Mouse (Mus musculus): ENCODE measurements at regions not wholly inside any gene's neighbourhood (a gene's known extent, or its start where the extent isn't known, plus 50 kb on each side); places are given as distances from the start of the nearest gene placed in this dataset.
"Not testable (repeated sequence)": the region's sequence is repeated elsewhere in the genome, so short reads cannot be mapped to it uniquely, and the experiment has no call there.

DNA sequence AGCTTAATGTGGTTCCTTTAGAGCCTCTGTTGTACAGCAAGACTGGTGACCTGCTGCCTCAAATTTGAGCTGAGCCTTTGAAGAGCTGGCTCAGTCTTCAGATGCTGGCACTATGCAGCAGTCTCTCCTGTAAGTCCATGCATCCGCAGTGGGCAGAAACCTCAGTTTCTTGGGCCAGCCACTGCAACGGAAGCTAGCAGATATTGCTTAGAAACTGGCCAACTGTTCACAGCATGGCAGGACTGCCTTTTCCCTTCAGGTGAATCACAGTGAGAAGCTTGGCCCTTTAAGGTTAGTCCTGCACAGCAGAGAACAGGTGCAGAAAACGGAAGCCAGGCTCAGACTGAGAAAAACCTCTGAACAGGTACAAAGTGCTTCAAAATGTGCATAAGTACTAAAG lies 1976.8 kb upstream of the G6pd2 start:
- Histone ChIP-seq H3K27ac (replicated peaks) (no peak overlapping the region), H3K9me3 (no peaks in the 10 kb centered on the region), H3K4me3 (no peak overlapping the region), H3K4me1 (no peaks in the 10 kb centered on the region), H3K36me3 (replicated peaks) (no peaks in the 10 kb centered on the region), H3K27me3 (replicated peaks; ENCODE audit: low read depth, poor library complexity, severe bottlenecking) (no peaks in the 10 kb centered on the region)
- no peak for DNase-seq (ENCODE audit: low spot score)
- WGBS, result 84% methylated on average over 3 of the region's 3 CpGs

DNA sequence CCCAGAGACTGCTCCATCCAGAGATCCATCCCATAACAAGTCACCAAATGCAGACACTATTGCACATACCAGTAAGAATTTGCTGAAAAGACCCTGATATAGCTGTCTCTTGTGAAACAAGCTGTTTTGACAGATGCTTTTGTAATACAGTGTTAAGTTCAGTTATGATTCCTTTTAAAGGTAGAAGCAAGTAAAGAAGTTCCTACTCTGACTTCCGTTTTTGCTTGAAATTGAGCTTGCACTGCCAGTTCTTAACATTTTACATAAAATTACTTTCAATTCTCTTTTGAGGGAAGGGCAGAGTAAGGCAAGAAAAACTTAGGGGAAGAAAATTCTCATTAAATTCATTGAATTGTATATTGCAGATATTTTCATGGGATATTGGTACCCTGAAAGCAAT lies 1962.9 kb upstream of the G6pd2 start:
- WGBS, result 82% methylated on average over 1 of the region's 1 CpGs
- Histone ChIP-seq H3K27ac (replicated peaks) (no peak overlapping the region), H3K4me1 (no peaks in the 10 kb centered on the region), H3K9me3 (no peaks in the 10 kb centered on the region), H3K27me3 (replicated peaks; ENCODE audit: low read depth, poor library complexity, severe bottlenecking) (no peaks in the 10 kb centered on the region), H3K4me3 (no peak overlapping the region), H3K36me3 (replicated peaks) (no peaks in the 10 kb centered on the region)
- no peak for DNase-seq (ENCODE audit: low spot score)

DNA sequence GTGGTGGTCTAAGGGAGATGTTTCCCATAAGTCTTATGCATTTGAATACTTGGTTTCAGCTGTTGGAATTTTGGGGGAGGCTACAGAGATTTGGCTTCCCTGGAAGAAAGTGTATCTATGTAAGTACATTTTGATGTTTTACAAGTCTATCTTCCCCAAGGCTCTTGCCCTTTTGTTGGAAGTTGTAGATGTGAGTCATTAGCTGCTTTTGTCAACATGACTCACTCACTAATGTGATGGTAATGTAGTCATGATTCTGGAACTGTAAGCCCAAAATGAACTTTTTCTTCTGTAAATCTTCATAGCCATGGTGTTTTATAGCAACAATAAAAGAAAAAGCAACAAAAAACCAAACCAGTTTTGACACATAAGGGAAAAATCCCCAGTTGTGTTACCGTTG lies 1961.0 kb upstream of the G6pd2 start:
- Histone ChIP-seq H3K27ac (replicated peaks) (no peak overlapping the region), H3K4me3 (no peak overlapping the region), H3K9me3 (no peaks in the 10 kb centered on the region), H3K4me1 (no peaks in the 10 kb centered on the region), H3K36me3 (replicated peaks) (no peaks in the 10 kb centered on the region), H3K27me3 (replicated peaks; ENCODE audit: low read depth, poor library complexity, severe bottlenecking) (no peaks in the 10 kb centered on the region)
- no peak for DNase-seq (ENCODE audit: low spot score)
- WGBS, result 89% methylated on average over 1 of the region's 1 CpGs

DNA sequence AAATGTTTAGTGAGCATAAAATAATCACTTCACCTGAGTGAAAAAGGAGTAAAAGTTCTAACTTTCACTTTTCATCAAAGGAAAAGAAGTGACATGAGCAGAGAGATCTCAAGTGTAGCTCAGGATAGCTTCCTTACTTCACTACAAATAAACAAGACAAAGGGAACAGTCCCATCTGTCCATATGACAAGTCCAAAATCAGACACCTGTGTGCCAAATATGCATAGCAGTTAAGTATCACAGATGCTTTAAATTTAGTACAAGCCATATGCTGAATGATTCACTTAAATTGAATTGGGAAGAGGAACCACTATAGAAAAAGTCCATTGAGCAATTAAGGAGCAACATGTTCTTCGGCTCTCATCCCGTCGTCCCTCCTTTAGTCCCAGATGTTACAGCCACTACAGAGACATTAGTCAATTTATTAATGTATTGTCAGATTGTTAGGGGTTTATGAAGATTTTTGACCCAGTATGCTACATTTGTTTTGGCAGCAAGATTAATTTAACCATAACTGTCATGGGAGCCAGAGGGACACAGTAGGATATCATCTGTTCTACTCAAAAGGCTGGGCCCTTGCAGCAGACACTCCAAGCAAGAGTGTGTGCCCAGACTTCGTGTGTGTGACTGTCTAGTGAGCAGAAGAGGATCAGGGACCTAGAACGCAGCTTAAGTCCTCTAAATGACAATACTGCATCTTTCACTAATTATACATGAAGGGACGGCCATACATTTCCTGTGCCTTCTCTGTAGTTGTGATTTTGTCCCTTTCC lies 1914.5 kb upstream of the G6pd2 start:
- no peaks in the 10 kb centered on the region for H3K27me3 ChIP-seq (replicated peaks; ENCODE audit: low read depth, poor library complexity, severe bottlenecking)
- no peak for DNase-seq (ENCODE audit: low spot score)
- WGBS, result 85% methylated on average over 6 of the region's 6 CpGs
- no peaks in the 10 kb centered on the region for H3K9me3 ChIP-seq
- no peaks in the 10 kb centered on the region for H3K4me1 ChIP-seq
- no peaks in the 10 kb centered on the region for H3K36me3 ChIP-seq (replicated peaks)
- no peak overlapping the region for H3K4me3 ChIP-seq
- H3K27ac ChIP-seq (replicated peaks), result no peak overlapping the region

DNA sequence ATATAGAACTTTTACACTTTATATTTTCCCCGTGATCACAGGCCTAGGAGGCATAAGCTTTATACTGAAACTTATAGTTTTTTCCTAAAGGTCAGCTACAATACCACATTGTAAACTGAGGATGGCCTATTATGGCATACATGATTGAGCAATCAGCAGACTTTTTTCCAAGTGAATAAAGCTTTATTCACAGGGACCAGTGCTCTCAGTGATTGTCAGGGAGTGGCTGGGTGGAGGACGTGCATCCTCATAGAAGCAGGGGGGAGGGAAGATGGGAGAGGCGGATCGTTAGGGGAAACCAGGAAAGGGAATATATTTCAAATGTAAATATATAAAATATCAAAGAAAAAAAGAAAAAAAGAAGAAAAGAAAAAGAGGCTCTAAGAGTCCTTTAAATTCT lies 1886.7 kb upstream of the G6pd2 start:
- Histone ChIP-seq H3K27me3 (replicated peaks; ENCODE audit: low read depth, poor library complexity, severe bottlenecking) (no peaks in the 10 kb centered on the region), H3K4me1 (no peaks in the 10 kb centered on the region), H3K9me3 (no peaks in the 10 kb centered on the region), H3K4me3 (no peak overlapping the region), H3K36me3 (replicated peaks) (no peaks in the 10 kb centered on the region), H3K27ac (replicated peaks) (no peak overlapping the region)
- DNase-seq (ENCODE audit: low spot score), result no peak
- WGBS, result 68% methylated on average over 4 of the region's 4 CpGs

DNA sequence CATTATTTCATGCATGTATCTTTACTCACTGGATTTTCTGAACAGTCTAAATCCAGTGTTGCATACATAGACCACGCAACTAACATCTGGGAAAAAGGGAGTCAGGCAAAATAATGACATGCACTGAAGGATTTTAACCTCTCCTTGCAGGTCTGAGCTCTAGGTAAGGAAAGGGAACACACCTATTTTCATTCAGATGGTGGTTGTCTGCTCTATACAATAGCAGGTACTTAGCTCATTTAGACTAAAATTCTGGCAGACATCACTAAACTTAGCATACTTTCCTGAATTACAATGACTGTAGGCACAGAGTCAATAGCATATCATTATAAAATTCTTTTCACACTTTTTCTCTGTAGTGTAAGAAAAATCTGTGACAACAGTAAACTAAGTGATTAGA lies 1867.8 kb upstream of the G6pd2 start:
- H3K27ac ChIP-seq (replicated peaks), result no peak overlapping the region
- no peaks in the 10 kb centered on the region for H3K36me3 ChIP-seq (replicated peaks)
- H3K4me3 ChIP-seq, result no peak overlapping the region
- H3K27me3 ChIP-seq (replicated peaks; ENCODE audit: low read depth, poor library complexity, severe bottlenecking), result no peaks in the 10 kb centered on the region
- 81% methylated on average over 1 of the region's 1 CpGs for WGBS
- no peaks in the 10 kb centered on the region for H3K4me1 ChIP-seq
- no peak for DNase-seq (ENCODE audit: low spot score)
- H3K9me3 ChIP-seq, result no peaks in the 10 kb centered on the region

DNA sequence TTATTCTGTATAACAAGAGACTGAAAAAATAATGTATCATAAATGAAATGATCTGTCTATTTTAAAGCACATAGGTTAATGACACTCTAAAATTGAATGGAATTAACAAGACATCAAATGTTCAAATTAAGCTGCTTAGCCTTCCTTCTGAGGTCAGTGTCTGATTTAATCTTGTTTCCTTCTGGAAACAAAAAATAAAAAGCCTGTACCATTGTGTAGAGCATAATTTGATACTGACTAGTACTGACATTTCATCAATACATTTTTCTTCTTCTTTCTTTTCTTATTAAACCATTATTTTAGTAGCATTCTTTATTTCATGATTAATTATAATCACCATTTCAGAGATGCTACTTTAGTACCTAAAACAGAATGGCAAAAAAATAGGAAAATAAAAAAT lies 1862.9 kb upstream of the G6pd2 start:
- Histone ChIP-seq H3K27me3 (replicated peaks; ENCODE audit: low read depth, poor library complexity, severe bottlenecking) (no peaks in the 10 kb centered on the region), H3K27ac (replicated peaks) (no peak overlapping the region), H3K4me3 (no peak overlapping the region), H3K9me3 (no peaks in the 10 kb centered on the region), H3K36me3 (replicated peaks) (no peaks in the 10 kb centered on the region), H3K4me1 (no peaks in the 10 kb centered on the region)
- DNase-seq (ENCODE audit: low spot score), result no peak

DNA sequence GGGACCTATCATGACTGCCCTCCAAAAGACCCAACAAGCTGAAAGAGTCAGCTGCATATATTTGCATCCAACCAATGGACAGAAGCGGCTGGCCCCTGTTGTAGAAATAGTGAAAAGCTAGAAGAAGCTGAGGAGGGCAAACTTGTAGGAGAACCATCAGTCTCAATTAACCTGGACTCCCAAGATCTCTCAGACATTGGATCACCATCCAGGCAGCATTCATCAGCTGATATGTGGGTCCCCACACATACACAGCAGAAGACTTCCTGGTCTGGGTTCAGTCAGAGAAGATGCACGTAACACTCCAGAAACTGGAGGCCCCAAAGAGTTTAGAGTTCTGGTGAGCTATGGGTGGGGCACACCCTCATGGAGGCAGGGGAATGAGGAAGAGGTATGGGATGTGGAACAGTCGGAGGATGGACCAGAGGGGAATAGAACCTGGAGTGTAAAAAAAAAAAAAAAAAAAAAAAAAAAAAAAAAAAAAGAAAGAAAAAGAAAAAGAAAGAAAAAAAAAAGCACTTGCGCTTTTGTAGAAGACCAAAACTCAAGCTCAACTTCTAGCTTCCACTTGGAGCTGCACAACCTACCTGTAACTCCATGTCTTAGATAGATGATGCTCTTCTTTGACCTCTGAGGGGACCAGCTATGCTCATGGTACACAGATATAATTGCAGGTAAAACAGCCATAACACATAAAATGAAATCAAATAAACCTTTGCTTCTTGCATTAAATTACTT lies 1860.6 kb upstream of the G6pd2 start:
- no peaks in the 10 kb centered on the region for H3K27me3 ChIP-seq (replicated peaks; ENCODE audit: low read depth, poor library complexity, severe bottlenecking)
- no peak overlapping the region for H3K4me3 ChIP-seq
- no peaks in the 10 kb centered on the region for H3K36me3 ChIP-seq (replicated peaks)
- H3K4me1 ChIP-seq, result no peaks in the 10 kb centered on the region
- H3K9me3 ChIP-seq, result no peaks in the 10 kb centered on the region
- WGBS, result 91% methylated on average over 4 of the region's 4 CpGs
- H3K27ac ChIP-seq (replicated peaks), result no peak overlapping the region
- no peak for DNase-seq (ENCODE audit: low spot score)

DNA sequence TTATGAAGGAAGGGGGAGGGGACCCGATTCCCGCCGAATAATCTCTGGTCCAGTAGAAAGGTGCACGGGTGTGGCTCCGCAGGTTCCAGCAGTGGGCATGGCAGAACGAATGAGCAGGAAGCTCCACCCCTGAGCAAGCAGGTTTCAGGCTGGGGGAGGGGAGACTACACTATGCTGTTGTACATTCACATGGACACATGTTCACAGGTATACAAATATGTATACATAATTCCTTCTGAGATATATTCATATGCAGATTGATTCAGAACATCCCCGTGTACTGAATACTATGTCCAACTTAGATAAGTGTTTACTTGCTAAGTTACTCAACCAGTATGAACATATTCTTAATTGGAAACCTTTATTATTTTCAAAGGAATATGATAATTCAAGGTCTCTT lies 1852.4 kb upstream of the G6pd2 start:
- not testable (repeated sequence) for DNase-seq (ENCODE audit: low spot score); H3K9me3 ChIP-seq; H3K27ac ChIP-seq (replicated peaks); H3K4me3 ChIP-seq; H3K27me3 ChIP-seq (replicated peaks; ENCODE audit: low read depth, poor library complexity, severe bottlenecking); H3K4me1 ChIP-seq; H3K36me3 ChIP-seq (replicated peaks)
- 92% methylated on average over 7 of the region's 7 CpGs for WGBS

DNA sequence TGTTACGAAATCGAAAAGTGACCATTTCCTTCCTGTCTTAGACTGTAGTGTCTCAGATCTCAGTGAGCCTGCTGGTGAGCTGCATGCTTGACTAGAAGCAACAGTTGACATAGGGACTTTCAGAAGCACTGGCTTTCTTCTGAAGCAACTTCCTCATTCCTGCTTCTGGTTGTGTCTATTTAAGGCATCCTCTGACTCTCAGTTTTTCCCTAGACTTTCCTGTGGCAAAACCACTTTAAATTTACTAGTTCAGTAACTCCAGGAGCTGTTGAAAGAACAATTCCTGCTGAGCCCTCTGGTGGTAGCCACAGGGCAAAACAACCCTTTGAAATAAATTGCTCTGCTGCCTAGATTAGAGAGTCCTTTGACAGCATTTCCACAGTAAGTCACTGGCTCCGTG lies 1811.9 kb upstream of the G6pd2 start:
- no peaks in the 10 kb centered on the region for H3K36me3 ChIP-seq (replicated peaks)
- peak; percentile 17 for DNase-seq (ENCODE audit: low spot score)
- WGBS, result 73% methylated on average over 3 of the region's 3 CpGs
- H3K4me1 ChIP-seq, result no peaks in the 10 kb centered on the region
- no peaks in the 10 kb centered on the region for H3K27me3 ChIP-seq (replicated peaks; ENCODE audit: low read depth, poor library complexity, severe bottlenecking)
- no peak overlapping the region for H3K27ac ChIP-seq (replicated peaks)
- H3K9me3 ChIP-seq, result no peaks in the 10 kb centered on the region
- H3K4me3 ChIP-seq, result no peak overlapping the region

DNA sequence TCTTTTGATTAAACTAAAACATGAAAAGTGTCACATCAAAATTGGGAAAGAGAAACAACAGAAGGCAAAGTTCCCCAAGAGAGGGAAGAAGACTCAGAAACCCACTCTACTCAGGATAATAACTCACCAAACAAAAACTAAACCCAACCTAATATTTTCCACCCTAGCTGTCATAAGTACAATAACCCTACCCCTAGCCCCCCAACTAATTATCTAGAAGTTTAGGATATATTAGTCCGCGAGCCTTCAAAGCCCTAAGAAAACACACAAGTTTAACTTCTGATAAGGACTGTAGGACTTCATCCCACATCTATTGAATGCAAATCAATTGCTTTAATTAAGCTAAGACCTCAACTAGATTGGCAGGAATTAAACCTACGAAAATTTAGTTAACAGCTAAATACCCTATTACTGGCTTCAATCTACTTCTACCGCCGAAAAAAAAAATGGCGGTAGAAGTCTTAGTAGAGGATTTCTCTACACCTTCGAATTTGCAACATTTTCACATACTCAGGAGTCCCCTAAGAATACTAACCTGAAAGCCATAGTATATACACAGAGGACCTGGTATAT lies 1765.9 kb upstream of the G6pd2 start:
- not testable (repeated sequence) for H3K36me3 ChIP-seq (replicated peaks); H3K4me1 ChIP-seq; H3K4me3 ChIP-seq; H3K27ac ChIP-seq (replicated peaks); DNase-seq (ENCODE audit: low spot score); H3K9me3 ChIP-seq; H3K27me3 ChIP-seq (replicated peaks; ENCODE audit: low read depth, poor library complexity, severe bottlenecking)
- 93% methylated on average over 6 of the region's 7 CpGs for WGBS

DNA sequence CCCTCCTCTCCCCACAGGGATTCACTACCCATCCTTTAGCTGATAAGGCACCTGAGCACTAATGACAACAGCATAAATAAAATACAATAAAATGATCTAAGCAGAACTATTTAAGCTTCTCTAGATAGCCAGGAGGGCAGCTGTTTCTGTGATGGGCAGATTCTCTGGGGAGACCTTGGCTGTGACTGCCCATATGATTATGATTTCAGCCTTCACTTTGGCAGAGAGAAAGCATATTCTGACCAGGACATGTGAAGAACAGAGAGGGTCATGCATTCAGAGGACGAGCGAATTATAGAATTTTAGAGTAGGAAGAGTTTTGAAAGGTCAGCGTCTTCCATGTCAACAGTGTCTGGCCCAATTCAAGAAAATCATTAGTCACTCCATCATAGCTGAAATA lies 1759.6 kb upstream of the G6pd2 start:
- Histone ChIP-seq H3K36me3 (replicated peaks) (no peaks in the 10 kb centered on the region), H3K4me1 (no peaks in the 10 kb centered on the region), H3K27ac (replicated peaks) (no peak overlapping the region), H3K9me3 (no peaks in the 10 kb centered on the region), H3K4me3 (no peak overlapping the region), H3K27me3 (replicated peaks; ENCODE audit: low read depth, poor library complexity, severe bottlenecking) (no peaks in the 10 kb centered on the region)
- DNase-seq (ENCODE audit: low spot score), result no peak
- 86% methylated on average over 3 of the region's 3 CpGs for WGBS

DNA sequence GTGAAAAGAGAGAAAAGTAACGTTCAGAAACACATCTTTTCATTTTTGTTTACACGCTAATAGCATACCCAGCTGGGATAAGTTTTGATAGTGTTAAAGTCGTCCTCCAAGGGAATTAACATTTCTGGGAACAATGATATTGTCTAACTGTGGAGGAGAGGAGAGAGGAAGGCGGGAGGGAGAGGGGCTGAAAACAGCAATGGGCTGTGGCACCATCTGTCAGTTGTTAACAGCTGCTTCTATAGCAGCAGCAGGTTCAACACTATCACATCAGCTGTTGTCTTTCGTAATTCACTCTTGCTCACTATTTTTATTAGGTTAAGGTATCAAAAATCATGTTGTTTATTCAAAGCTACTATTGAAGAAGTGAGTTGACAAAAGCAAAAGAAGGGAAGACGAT lies 1747.4 kb upstream of the G6pd2 start:
- DNase-seq (ENCODE audit: low spot score), result no peak
- Histone ChIP-seq H3K27ac (replicated peaks) (no peak overlapping the region), H3K9me3 (no peaks in the 10 kb centered on the region), H3K27me3 (replicated peaks; ENCODE audit: low read depth, poor library complexity, severe bottlenecking) (no peaks in the 10 kb centered on the region), H3K4me1 (no peaks in the 10 kb centered on the region), H3K4me3 (no peak overlapping the region), H3K36me3 (replicated peaks) (no peaks in the 10 kb centered on the region)
- WGBS, result 65% methylated on average over 6 of the region's 6 CpGs
